Mouse (Mus musculus): ENCODE results near the gene Zfp445.
"Not testable (repeated sequence)": the region's sequence is repeated elsewhere in the genome, so short reads cannot be mapped to it uniquely, and the experiment has no call there.

Gene Zfp445

DNA sequence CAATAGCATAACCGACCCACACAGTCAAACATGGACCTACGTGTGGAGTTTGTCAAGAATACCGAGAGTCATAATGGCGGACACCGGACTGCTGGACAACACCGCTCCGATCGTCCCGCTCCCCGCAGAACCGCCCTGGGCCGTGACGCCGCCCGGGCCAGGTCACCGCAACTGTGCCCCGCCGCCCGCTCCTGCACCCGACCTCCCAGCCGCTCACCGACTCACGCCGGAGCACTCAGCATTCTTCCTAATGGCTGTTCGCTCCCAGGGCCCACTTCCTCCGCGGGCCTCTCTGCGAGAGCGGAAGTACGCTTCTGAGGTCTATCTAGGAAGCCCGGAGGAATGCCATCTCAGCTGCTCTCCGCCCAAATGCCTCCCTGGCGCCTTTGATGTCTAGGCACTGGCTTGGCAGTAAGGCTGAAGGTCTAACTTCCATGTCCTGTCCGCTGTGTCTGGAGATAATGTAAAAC is at the start of gene Zfp445:
Gene Zfp445, minus strand, starts transcription at position 310 of the 470 bp plus-strand sequence.
- DNase-seq, result peak; percentile 86 to 88

DNA sequence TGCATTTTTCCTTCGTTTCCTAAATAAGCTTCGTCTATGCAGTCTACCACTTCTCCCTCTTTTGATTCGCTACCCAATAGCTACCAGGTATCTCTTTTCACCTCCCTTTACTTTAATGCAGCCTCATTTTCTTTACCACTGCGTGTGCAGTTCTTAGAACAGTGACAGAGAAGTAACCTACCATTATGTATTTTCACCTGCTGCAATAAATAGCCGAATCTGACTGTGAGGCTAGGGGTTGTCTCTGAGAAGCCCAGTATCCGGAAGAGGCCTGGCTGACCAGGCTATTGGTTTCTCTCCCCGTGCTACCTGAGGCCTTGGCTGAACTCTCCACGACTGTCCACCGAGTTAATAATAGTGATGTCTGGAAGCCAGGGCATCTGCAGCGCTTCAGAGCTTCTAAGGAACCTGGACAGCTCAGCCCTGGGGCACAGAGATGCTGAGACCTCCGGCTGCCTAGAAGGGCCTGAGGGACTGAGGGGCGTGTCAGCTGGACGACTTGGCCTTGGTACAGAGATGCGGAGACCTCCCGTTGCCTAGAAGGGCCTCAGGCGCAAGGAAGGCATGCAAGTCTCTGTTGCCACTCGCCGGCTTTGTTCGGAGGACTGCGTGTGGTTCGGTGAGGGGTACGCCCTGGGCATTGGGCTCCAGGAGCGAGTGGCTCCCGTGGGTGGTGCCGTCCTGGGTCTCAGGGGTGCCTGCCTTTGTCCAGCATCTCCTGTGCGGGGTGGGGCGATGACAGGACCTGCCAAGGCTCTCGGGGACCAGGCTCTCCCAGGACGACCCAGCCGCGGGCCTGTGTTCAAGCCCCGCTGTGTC is 37.1 kb upstream of the Zfp445 start:
- peak; percentile 39 to 63 for DNase-seq

DNA sequence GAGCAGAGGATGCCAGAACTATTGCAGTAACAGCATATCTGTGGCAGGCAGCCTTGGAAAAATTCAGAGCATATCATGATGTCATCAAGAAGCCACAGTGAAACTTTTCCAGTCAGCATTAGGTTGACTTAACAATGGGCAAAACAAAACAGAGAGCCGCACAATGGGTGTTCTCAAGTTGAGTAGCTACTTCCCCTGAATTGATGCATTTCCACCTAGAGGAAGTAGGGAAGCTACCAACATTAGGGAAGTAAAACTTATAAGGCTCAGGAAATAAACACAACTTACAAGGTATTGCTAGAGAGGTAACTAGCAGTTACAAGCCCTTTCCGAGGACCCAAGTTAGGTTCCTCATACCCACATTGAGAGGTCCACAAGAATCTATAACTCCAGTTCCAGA is 35.2 kb upstream of the Zfp445 start:
- no peak for DNase-seq

DNA sequence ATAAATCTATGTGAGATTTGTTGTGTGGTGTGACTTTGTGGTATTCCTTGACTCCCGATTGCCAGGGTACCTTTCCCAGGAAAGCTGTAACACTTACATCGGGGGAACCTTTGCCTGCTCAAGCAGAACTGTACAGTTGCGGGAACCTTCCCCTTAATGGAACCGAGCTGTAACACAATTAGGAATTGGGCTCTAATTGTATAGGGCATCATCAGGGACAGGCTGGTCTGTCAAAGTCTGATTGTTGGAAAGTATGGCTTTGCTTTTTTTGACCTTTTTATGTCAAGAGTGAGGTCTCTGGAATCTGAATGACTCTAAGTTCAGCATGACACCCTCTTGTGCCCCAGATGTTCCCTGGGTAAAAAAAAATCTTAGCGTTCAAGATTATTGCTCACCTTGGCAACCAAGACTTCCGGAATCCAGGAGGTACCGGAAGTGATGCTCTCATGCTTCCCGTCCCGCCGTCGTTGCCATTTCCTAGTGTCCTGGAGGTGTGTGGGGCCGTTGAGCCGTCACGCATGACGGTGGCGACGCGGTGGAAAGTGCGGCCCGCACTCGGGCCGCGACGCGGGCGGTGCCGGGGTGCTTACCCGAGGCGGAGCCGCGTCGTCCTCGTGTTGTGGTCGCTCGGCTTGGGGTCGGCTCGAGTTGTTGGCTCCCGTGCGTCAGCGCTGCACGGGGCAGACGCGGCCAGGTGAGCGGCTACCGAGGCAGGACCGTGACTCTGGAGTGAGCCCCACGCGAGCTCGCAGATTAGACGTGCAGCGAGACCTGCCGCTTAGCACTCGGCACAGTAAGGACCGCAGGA is 20.8 kb upstream of the Zfp445 start:
- peak; percentile 82 to 85 for DNase-seq

DNA sequence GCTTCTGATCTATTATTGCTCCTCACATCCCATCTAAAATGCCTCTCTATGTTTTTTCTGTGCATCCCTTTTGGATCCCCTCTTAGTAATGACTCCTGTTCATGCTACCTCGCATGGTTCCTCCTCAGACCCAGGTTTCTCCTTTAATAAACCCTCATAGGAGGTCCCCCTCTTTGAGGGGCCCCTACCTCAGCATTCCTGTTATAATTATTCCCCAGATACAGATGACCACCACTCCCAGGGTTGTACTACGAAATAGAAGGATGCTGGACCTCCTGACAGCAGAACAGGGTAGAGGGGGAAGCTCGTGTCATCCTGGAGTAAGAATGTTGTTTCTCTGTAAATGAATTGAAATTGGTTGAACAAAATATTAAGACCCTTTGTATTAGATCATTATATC is 19.6 kb upstream of the Zfp445 start, which contains the start of gene Zkscan7:
Gene Zkscan7, plus strand, starts transcription at position 301 of the 400 bp plus-strand sequence.
- DNase-seq, result no peak

DNA sequence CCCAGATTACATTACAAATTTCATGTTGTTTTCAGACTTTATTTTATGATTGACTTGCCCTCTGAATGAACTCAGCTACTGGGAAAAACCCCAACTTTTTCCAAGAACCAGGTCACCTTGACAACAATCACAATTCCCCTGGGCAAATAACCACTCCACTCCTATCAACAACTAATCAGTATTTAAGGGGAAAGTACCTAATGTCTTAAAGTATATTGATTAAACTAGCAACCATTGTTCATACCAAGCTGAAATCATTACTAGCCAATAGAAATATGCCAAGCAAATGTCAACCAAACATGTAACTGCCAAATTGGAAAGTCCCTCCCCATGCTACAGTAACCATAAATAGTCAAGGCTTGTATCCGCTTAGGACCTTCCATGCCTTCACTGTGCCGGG is 9.3 kb upstream of the Zfp445 start:
- DNase-seq, result no peak

DNA sequence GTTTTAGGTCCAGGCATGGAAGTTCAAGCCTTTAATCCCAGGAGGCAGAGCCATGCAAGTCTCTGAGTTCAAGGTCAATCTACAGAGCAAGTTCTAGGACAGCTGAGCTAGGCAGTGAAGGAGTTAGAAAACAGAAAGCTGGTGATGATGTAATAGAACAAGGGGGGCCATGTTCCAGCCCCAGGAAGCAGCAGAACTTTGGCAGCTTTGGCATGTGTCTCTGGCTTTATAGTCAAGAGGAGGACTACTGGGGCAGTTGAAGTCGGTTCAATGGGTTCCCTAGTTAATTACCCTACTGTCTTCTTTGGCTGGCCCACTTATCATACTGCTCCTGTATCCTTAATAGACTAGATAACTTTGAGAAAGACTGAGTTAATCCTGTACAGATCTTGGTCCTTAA is 8.8 kb upstream of the Zfp445 start:
- DNase-seq, result no peak

DNA sequence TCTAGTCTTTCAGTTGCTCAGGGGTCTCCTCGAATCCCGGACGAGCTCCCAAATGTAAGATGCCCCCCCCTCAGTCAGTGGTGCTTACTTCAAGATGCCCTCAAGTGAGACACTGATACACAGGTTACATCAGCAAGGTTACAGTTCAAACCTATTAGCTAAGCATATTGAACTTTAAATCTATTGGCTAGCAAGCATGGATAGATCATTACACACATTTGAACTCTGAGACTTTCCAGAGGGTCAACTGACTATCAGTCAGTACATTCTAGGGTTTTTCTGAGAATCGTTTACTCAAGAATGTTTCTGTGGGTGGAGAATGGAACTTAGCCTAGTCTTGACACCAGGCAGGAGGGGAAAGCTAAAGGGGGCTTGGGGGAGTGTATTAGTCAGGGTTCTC is 6.8 kb upstream of the Zfp445 start:
- DNase-seq, result no peak

DNA sequence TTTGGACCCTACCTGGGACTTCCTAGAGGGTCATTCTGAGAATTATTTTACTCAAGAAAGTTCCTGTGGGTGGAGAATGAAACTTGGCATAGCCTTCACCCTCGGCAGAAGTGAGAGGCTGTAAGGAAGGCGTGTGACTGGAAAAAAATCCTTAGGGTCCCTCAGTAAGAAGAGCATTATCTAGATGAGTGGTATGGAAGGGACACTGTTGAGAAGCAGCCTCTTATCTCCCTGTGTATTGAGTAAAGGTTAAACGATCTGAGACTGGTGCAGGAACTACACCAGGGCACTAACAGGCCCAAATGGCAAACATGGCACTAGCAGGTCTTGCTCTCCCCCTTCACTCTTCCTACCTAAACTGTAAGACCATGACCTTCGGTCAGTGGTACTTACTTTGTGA is 386 bp upstream of the Zfp445 start:
- no peak for DNase-seq

DNA sequence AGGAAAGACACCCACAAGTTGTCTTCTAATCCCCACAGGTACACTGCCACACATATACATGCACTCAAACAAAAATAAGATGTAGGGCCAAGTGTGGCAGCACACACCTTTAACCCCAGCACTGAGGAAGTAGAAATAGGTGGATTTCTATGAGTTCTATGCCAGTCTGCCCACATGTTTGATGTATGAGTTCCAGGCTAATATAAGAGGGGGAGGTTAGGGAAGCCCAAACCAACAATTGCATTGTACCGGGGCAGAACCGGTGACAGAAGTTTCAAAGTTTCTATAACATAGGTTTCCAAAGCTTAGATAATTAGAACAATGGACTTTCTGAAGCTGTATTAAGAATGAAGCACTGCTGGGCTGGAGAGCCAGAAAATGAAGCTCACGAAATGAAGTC is 958 bp downstream of the Zfp445 start:
- DNase-seq, result no peak

DNA sequence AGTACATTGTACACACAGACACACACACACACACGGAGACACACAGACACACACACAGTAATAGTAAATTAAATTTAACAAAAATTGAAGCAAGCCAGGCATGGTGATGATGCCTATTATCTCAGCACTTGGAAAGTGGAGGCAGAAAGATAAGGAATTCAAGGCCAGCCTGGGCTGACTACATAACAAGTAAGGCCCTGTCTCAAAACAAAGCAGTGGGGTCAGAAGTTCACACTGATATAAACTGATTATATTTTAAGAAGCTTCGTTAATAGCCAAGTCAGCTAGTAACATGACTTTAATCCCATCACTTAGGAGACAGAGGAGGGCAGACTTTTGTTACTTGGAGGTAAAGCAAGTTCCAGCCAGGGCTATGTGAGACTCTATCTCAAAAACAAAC is 2.1 kb downstream of the Zfp445 start:
- no peak for DNase-seq

DNA sequence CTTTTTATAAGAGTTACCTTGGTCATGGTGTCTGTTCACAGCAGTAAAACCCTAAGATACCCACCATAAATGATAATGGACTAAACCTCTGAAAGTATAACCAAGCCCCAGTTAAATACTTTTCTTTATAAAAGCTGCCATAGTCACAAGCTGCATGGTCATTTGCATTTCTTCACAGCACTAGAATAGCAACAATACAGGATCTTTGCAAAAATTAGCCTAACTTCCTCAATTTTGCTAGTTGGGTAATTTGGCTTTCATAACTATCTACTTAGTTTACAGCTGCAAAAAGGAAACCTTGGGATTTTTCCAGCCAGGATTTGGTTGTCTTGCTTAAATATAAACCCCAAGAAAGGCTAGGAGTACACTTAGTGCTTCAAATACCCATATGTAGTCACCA is 5.1 kb downstream of the Zfp445 start:
- DNase-seq, result no peak

DNA sequence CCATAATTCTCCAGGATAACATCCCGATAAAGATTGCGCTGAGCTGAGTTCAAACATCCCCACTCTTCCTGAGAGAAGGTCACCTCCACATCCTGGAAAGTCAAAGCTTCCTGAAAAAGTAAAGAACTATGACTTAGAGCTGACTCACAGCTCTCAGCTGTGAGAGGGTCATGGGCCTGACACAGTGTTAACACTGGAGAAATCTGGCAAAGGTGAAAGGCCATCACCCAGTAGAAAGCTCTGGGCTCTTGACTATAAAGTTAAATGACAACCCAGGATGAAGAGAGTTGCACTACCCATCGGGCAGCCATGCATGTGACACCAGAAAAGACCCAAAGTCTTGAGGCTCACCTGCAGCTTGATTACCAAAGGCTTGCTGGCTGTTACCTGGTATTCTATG is 9.1 kb downstream of the Zfp445 start:
- no peak for DNase-seq

DNA sequence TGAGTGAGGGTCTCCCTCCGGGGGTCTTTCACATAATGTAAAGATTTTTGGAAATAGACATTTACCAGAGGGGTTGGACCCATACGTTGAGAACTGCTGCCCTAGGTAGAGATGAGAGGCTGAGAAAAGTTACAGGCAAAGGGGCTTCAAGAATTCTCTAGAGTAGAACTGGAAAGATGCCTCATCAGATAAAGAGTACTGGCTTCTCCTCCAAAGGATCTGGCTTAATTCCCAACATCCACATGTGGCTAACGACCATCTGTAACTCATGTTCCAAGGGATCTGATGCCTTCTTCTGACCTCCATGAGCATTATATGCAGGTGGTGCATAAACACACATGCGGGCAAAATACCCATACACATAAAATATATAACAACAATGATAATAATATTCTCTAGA is 10.2 kb downstream of the Zfp445 start:
- DNase-seq, result no peak

DNA sequence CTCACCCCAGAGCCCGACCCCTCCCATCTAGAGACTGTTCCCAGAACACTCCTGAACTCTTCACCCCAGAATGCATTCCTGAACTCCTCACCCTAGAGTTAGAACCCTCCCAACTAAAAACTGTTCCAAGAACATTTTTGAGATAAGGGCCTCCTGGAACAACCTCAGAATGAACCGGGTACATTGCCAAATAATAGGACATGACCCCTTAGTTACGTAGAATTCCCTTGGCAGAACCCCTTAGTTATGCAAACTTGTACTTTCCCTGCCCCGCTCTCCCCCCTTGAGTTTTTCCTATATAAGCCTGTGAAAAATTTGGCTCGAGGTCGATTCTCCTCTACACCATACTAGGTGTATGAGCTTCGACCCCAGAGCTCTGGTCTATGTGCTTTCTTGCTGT is 10.7 kb downstream of the Zfp445 start:
- DNase-seq, result not testable (repeated sequence)

DNA sequence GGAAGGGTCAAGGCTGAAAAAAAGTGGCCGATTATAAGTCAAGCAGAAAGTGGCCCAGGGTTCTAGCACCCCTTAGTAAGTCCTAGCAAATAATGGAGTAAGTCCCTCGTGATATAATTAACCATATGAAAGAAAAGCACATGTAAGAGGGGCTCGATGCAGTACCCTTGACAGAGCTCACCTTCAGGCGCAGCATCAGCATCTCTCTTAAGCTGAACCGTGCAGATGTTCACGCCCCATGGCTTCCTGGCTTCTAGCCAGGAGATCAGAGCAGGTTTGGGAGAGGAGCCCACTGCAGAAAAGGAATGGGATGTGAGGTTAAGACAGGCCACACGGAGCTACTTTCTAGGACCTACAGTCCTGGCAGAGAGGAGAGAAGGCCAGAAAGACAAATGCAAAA is 11.3 kb downstream of the Zfp445 start:
- DNase-seq, result no peak

DNA sequence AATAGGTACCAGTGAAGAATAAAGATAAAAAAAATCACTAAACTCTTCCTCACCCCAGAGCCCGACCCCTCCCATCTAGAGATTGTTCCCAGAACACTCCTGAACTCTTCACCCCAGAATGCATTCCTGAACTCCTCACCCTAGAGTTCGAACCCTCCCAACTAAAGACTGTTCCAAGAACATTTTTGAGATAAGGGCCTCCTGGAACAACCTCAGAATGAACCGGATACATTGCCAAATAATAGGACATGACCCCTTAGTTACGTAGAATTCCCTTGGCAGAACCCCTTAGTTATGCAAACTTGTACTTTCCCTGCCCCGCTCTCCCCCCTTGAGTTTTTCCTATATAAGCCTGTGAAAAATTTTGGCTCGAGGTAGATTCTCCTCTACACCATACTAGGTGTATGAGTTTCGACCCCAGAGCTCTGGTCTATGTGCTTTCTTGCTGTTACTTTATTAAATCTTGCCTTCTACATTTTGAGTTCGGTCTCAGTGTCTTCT is 17.9 kb downstream of the Zfp445 start:
- not testable (repeated sequence) for DNase-seq

DNA sequence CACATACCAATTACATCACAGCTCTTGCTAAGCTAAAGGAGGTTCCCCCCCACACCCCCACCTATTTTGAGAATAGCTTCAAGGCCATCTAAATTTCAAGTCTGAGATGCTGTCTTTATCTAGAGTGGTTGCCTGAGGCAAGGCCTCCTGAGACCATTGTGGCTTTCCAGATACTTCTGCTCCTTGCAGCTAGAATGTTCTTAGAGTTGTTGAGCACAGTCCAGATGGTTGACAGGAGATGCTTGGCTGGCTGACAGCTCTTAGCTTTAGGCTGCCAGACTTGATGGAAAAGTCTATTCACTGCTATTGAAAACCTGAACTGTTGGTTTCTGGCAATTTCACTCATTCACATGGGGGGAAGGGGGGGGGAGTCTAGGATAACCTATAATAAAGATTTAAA is 19.6 kb downstream of the Zfp445 start:
- DNase-seq, result peak in 1 of 2 experiments; percentile 16

DNA sequence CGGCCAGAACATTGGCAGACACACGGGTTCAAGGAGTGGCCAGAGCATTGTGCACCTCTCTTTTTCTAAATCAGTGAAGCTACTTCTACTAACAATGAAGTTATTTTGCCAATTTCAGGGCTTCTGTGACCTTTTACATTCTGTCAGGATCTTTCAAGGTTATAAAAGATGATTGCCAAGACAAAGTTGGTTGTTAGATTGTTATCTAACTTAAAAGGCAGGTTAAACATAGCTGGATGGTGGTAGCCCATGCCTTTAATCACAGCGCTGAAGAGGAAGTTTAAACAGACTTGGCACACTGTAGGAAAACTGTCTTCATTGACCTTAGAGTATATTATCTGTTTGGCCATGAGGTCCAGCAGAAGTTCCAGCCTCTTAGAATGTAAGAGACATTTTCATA is 20.2 kb downstream of the Zfp445 start:
- no peak for DNase-seq

DNA sequence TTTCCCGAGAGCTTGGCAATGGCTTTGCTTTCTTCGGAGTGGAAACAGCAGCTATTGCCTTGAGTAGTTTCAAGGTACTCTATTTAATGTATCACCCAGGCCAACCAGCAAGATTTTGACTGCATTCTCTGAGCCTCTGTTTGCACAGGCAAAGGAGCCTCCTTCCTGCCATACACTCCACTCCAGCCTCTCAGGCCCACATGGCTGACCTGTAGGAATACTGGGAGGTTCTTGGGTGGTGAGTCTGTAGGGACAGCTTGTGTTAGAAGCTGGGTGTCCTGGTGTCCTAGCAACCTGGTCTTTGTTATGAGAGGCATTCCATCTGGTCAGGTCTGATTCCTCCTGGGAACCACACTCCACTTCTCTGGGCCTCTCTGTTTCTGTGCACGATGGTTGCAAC is 22.0 kb downstream of the Zfp445 start, which contains the start of gene Gm35549:
Gene Gm35549, minus strand, starts transcription at position 276 of the 400 bp plus-strand sequence.
- no peak for DNase-seq

DNA sequence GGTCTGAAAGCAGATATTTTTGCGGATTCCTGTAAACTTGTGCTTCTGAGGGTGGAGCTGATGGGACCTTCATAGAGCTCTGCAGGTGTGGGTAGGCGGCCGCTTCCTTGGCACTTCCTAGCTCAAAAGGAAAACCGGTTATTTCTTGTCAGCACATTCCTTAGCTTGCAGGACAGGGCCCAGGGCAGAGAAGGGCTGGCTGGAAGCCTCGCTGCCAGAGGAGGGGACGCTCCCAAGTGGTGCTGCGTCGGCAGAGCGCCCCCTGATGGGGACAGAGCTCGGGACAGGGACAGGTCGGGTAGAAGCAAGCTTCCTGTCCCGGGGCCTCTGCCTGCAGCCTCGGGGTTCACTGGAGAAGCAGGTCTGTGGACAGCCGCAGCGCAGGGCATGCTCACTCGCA is 28.1 kb downstream of the Zfp445 start:
- DNase-seq, result peak; percentile 74 to 83

DNA sequence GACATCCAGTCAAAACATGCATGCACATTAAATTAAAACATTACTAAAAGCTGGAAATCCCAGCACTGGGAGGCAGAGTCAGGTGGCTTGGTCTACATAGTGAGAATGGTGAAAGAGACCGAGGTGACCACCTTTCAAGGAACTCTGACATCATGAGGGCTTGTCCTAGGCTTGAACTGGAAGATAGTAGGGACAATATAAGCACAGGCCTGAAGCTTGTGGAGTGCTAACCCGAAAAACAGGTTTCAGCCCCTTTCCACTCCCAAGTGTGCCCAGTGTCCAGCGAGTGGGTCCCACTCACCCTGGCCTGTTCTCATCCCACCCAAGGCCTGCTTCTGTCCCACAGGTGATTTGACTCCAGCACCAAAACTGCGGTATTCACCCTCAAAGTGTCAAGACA is 28.6 kb downstream of the Zfp445 start:
- no peak for DNase-seq

DNA sequence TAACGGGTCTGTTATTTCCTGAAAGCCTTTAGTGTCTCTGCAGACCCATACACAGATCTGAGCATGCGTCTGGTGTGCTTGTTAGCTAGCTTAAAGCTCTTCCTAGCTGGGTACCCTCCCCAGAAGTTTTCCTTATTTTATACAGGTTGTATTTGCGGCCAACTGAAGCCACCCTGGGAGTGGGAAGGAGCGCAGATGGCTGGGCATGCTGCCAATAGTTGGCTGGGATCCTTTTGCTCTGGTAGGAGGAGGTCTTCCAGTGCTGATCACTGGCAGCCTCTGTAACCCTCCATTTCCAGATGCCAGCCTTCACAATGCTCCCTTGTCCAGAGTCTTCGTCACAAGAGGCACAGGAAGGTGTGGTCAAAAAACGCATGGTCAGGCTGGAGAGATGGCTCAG is 29.0 kb downstream of the Zfp445 start:
- DNase-seq, result peak; percentile 43 to 70

DNA sequence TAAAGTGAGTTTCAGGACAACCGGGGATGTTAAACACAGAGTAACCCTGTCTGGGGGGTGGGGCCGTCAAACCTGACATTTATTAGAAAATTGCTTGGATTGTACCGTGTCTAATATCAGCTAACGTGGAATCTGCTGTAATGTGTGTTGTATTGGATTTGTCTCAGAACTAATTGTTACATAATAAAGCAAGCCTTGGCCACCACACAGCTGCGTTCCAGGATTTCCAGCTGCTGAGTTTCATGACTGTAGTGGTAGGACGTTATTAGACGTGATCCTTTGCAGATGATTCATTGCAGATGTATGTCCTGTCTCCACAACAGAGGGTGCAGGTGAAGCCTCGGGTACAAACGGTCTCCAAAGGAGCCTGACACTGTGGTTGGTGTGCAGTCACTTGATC is 29.7 kb downstream of the Zfp445 start:
- no peak for DNase-seq

Measured in kidney, postnatal 36 days (tissue).